Mouse (Mus musculus) layer of hippocampus, postnatal 25 days (tissue): ENCODE data around the gene Ndufb3. TPM values are rescaled to one million over a fixed set of nuclear protein-coding genes. Genes with fewer than 3 reads are reported as not detected.
A peak's percentile ranks its signal among the peaks of the same experiment; 100 is the strongest.
"Not testable (repeated sequence)": the region's sequence is repeated elsewhere in the genome, so short reads cannot be mapped to it uniquely, and the experiment has no call there.

Experiments used
- DNase-seq, 2 experiments: peaks; one replicate each; pipeline ENCODE4 v3.0.0; 2022; ENCODE audit warnings: mixed read lengths in 2 of 2, low spot score in 1 of 2; ENCODE audit errors: extremely low spot score in 1 of 2
- total RNA-seq, 2 experiments: library from RNA; stranded (reverse); gene quantifications; 2 replicates each; pipeline ENCODE4 v1.2.3; 2021

The Ndufb3 gene
- 100 to 1,000 TPM; 113 to 131 TPM for total RNA-seq

- DNase-seq, result peak; percentile 85 to 86
Measured at GRCm38 (mm10) chr1:58586171-58586997, at the start of gene Ndufb3, which contains the start of gene Fam126b. TSS of gene Ndufb3 (plus strand) at chr1:58586384. TSS of gene Fam126b (minus strand) at chr1:58586323.

- DNase-seq, result no peak
Measured at GRCm38 (mm10) chr1:58541386-58541785, 44.8 kb upstream of the Ndufb3 start.

- not testable (repeated sequence) for DNase-seq
Measured at GRCm38 (mm10) chr1:58560370-58560769, 25.8 kb upstream of the Ndufb3 start.

- peak in 1 of 2 experiments; percentile 47 for DNase-seq
Measured at GRCm38 (mm10) chr1:58562455-58562854, 23.7 kb upstream of the Ndufb3 start.

- DNase-seq, result no peak
Measured at GRCm38 (mm10) chr1:58564981-58565380, 21.2 kb upstream of the Ndufb3 start.

GRCm38 (mm10) chr1:58566621-58567020, 19.6 kb upstream of the Ndufb3 start:
- no peak for DNase-seq

- no peak for DNase-seq
Measured at GRCm38 (mm10) chr1:58568456-58569130, 17.6 kb upstream of the Ndufb3 start.

GRCm38 (mm10) chr1:58570437-58570836, 15.7 kb upstream of the Ndufb3 start:
- no peak for DNase-seq

- DNase-seq, result peak in 1 of 2 experiments; percentile 31
Measured at GRCm38 (mm10) chr1:58579179-58579578, 7.0 kb upstream of the Ndufb3 start.

- DNase-seq, result no peak
Measured at GRCm38 (mm10) chr1:58582611-58583010, 3.6 kb upstream of the Ndufb3 start.

GRCm38 (mm10) chr1:58584271-58584670, 1.9 kb upstream of the Ndufb3 start:
- no peak for DNase-seq

- DNase-seq, result peak in 1 of 2 experiments; percentile 6
Measured at GRCm38 (mm10) chr1:58585373-58586170, 612 bp upstream of the Ndufb3 start.

- DNase-seq, result no peak
Measured at GRCm38 (mm10) chr1:58587491-58587890, 1.3 kb downstream of the Ndufb3 start.

GRCm38 (mm10) chr1:58602681-58603080, 16.5 kb downstream of the Ndufb3 start:
- no peak for DNase-seq

GRCm38 (mm10) chr1:58603738-58604137, 17.6 kb downstream of the Ndufb3 start:
- no peak for DNase-seq

- DNase-seq, result not testable (repeated sequence)
Measured at GRCm38 (mm10) chr1:58609591-58609990, 23.4 kb downstream of the Ndufb3 start.

GRCm38 (mm10) chr1:58610166-58610565, 24.0 kb downstream of the Ndufb3 start:
- DNase-seq, result no peak

- no peak for DNase-seq
Measured at GRCm38 (mm10) chr1:58610611-58611010, 24.4 kb downstream of the Ndufb3 start.

- peak; percentile 16 to 19 for DNase-seq
Measured at GRCm38 (mm10) chr1:58613786-58614185, 27.6 kb downstream of the Ndufb3 start.

- no peak for DNase-seq
Measured at GRCm38 (mm10) chr1:58614424-58614823, 28.2 kb downstream of the Ndufb3 start.

GRCm38 (mm10) chr1:58615146-58615545, 29.0 kb downstream of the Ndufb3 start:
- DNase-seq, result no peak
